Mouse (Mus musculus) skeletal muscle tissue, adult 2 months (tissue): Measurements from ENCODE around the gene Eloa.
A peak's percentile ranks its signal among the peaks of the same experiment; 100 is the strongest.

ENCODE experiments used
- DNase-seq: peaks from one replicate; pipeline ENCODE4 v3.0.0-alpha.2; 2012; ENCODE audit warnings: low read depth, low spot score

The Eloa gene

GRCm38 (mm10) chr4:135958354-135958753 is 63.2 kb downstream of the Eloa start:
- no peak for DNase-seq

- no peak for DNase-seq
Measured at GRCm38 (mm10) chr4:135955886-135956285, 65.7 kb downstream of the Eloa start.

- DNase-seq, result peak; percentile 49
Measured at GRCm38 (mm10) chr4:135954241-135954640, 67.3 kb downstream of the Eloa start.
